Mouse (Mus musculus) heart, postnatal 0 days (tissue): Measurements from ENCODE around the gene Rsf1. TPM values are rescaled to one million over a fixed set of nuclear protein-coding genes. Genes with fewer than 3 reads are reported as not detected.

Source experiments
- ATAC-seq: fragments of 200-750 bp; cut with Nextera tagmentation; 2 replicates; pipeline ENCODE4 v1.8.0; 2017; ENCODE audit warnings: low read depth, moderate number of reproducible peaks, moderate library complexity; ENCODE audit not compliant: insufficient read depth
- DNase-seq: peaks from one replicate; pipeline ENCODE4 v3.0.0-alpha.2; 2016; ENCODE audit warnings: low spot score
- H3K27ac ChIP-seq: fragments of 300-500 bp; sonication (generic); 2 replicates; pipeline ENCODE4 v1.5.1; 2014; ENCODE audit warnings: low read depth, mild to moderate bottlenecking
- H3K27me3 ChIP-seq: fragments of 300-500 bp; sonication (generic); 2 replicates; pipeline ENCODE4 v1.6.1; 2014; ENCODE audit warnings: low read length, mixed read lengths; ENCODE audit not compliant: control insufficient read depth, insufficient read depth
- H3K36me3 ChIP-seq: fragments of 300-500 bp; sonication (generic); replicated peaks from 2 replicates; pipeline ENCODE4 v1.6.1; 2014; ENCODE audit warnings: low read length, mixed read lengths; ENCODE audit not compliant: control insufficient read depth, insufficient read depth
- H3K4me1 ChIP-seq: fragments of 300-500 bp; sonication (generic); 2 replicates; pipeline ENCODE4 v1.6.1; 2014; ENCODE audit warnings: antibody characterized with exemption; ENCODE audit not compliant: control insufficient read depth, insufficient read depth
- H3K4me2 ChIP-seq: fragments of 300-500 bp; sonication (generic); 2 replicates; pipeline ENCODE4 v1.6.1; 2014; ENCODE audit warnings: low read depth, mild to moderate bottlenecking, low read length, moderate library complexity
- H3K4me3 ChIP-seq: fragments of 300-500 bp; sonication (generic); 2 replicates; pipeline ENCODE4 v1.5.1; 2014; ENCODE audit warnings: low read depth, low read length
- H3K9ac ChIP-seq: fragments of 300-500 bp; sonication (generic); replicated peaks from 2 replicates; pipeline ENCODE4 v1.6.1; 2014; ENCODE audit warnings: low read depth, low read length, mixed read lengths
- H3K9me3 ChIP-seq: fragments of 300-500 bp; sonication (generic); replicated peaks from 2 replicates; pipeline ENCODE4 v1.6.1; 2016; ENCODE audit warnings: low read length; ENCODE audit not compliant: control insufficient read depth
- CTCF ChIP-seq: IDR thresholded peaks from 2 replicates; pipeline ENCODE4 v1.5.1; 2016; ENCODE audit warnings: antibody characterized with exemption, control low read depth, low read depth
- EP300 ChIP-seq: IDR thresholded peaks from 2 replicates; pipeline ENCODE4 v1.6.1; 2016; ENCODE audit warnings: antibody characterized with exemption, low read depth
- WGBS: fragments of 180-500 bp; shearing (Covaris S2); extraction: QIAGEN DNeasy Blood & Tissue Kit; methylation state at CpG from one replicate; pipeline ENCODE4 v1.1.7; 2014; 5-methylcytosine and 5-hydroxymethylcytosine counted together
- polyA plus RNA-seq: library from polyadenylated mRNA; unstranded; fragments of >200 nt; fragmentation: Nextera tagmentation; extraction: Ambion mirVana; gene quantifications from 2 replicates; pipeline ENCODE4 v1.2.1, GENCODE M21; 2015
- total RNA-seq: library from RNA; depleted of rRNA; stranded (reverse); fragments of >200 nt; gene quantifications from 2 replicates; pipeline ENCODE4 v1.2.3, GENCODE M21; 2014; ENCODE audit warnings: low replicate concordance

Gene Rsf1
- total and polyA plus RNA-seq, 2 experiments from 2014 or later = 7.6 to 10.6 TPM

GRCm38 (mm10) chr7:97679239-97679638 lies 99.5 kb downstream of the Rsf1 start:
- H3K27me3 ChIP-seq = no peaks in the 10 kb centered on the region
- DNase-seq = peak; percentile 53
- WGBS = 29% methylated on average over 1 of the region's 1 CpGs
- H3K9ac ChIP-seq = no peak overlapping the region
- no peaks in the 10 kb centered on the region for H3K4me1 ChIP-seq
- H3K9me3 ChIP-seq = no peaks in the 10 kb centered on the region
- H3K4me3 ChIP-seq = no peak overlapping the region
- no peak for ATAC-seq
- peaks cover 62% of the 10 kb centered on the region for H3K36me3 ChIP-seq
- H3K4me2 ChIP-seq = no peak overlapping the region
- H3K27ac ChIP-seq = no peak overlapping the region
- TF ChIP-seq CTCF (peak; percentile 45), EP300 (no peak)

GRCm38 (mm10) chr7:97687831-97688230 lies 108.1 kb downstream of the Rsf1 start:
- Histone ChIP-seq H3K9me3 (no peaks in the 10 kb centered on the region), H3K36me3 (peaks cover 36% of the 10 kb centered on the region), H3K27me3 (no peaks in the 10 kb centered on the region), H3K9ac (no peak overlapping the region), H3K4me2 (no peak overlapping the region), H3K27ac (no peak overlapping the region), H3K4me3 (no peak overlapping the region), H3K4me1 (no peaks in the 10 kb centered on the region)
- ATAC-seq = no peak
- DNase-seq = no peak
- TF ChIP-seq EP300 (no peak), CTCF (no peak)
- 80% methylated on average over 2 of the region's 2 CpGs for WGBS

DNA sequence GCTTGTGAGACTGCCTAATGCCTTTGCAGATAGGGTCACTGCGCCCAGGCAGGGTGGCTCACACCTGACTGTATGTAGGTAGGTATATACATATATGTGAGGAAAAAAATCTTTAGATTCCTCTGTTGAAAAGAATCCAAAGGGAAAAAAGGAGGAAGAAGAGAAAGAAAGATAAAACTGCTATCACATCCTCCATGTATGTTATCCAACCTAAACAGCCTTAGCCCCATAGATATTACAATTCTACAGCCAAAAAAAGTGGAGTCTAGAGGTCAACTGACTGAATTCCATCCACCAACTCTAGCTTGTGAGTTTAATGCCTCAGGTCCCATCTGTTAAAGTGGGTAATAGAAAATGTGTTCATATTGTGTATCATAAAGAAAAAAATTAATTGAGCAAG lies 115.8 kb downstream of the Rsf1 start:
- Histone ChIP-seq H3K27me3 (no peaks in the 10 kb centered on the region), H3K9ac (no peak overlapping the region), H3K9me3 (no peaks in the 10 kb centered on the region), H3K27ac (no peak overlapping the region), H3K4me1 (peaks cover 10% of the 10 kb centered on the region; the same call in 1 of the 2 replicates), H3K36me3 (no peaks in the 10 kb centered on the region; the same call in 1 of the 2 replicates), H3K4me2 (no peak overlapping the region), H3K4me3 (no peak overlapping the region)
- no peak for TF ChIP-seq EP300
- no peak for TF ChIP-seq CTCF
- DNase-seq = no peak
- no peak for ATAC-seq
- WGBS = 91% methylated on average over 1 of the region's 1 CpGs

GRCm38 (mm10) chr7:97696133-97696505 lies 116.4 kb downstream of the Rsf1 start:
- TF ChIP-seq EP300 (no peak), CTCF (no peak)
- H3K27ac ChIP-seq = peak overlapping the region; percentile 75
- DNase-seq = no peak

GRCm38 (mm10) chr7:97696506-97697254 lies 117.0 kb downstream of the Rsf1 start, which contains the start of gene Clns1a:
Gene Clns1a, plus strand, starts transcription at chr7:97696634.
- under 1% methylated on average over 63 of the region's 63 CpGs for WGBS
- H3K4me2 ChIP-seq = peak within 1 kb of the TSS; percentile 78
- H3K4me3 ChIP-seq = peak within 1 kb of the TSS; percentile 96
- H3K36me3 ChIP-seq = no peaks in the 10 kb centered on the region; the same call in 1 of the 2 replicates
- no peaks in the 10 kb centered on the region for H3K9me3 ChIP-seq
- peak; percentile 93 for DNase-seq
- H3K27me3 ChIP-seq = no peaks in the 10 kb centered on the region
- peaks cover 10% of the 10 kb centered on the region; the same call in 1 of the 2 replicates for H3K4me1 ChIP-seq
- ATAC-seq = peak; percentile 97
- peak within 1 kb of the TSS; percentile 75 for H3K27ac ChIP-seq
- H3K9ac ChIP-seq = peak within 1 kb of the TSS; percentile 88
- peak; percentile 69; the same call in 1 of the 2 replicates for TF ChIP-seq EP300
- no peak for TF ChIP-seq CTCF

More at GRCm38 (mm10) chr7:97696133-97696505, 116.4 kb downstream of the Rsf1 start:
- 38% methylated on average over 19 of the region's 19 CpGs for WGBS
- Histone ChIP-seq H3K4me1 (peaks cover 10% of the 10 kb centered on the region; the same call in 1 of the 2 replicates), H3K9ac (peak overlapping the region; percentile 88; the same call in 1 of the 2 replicates), H3K9me3 (no peaks in the 10 kb centered on the region), H3K27me3 (no peaks in the 10 kb centered on the region), H3K4me3 (peak overlapping the region; percentile 96), H3K36me3 (no peaks in the 10 kb centered on the region; the same call in 1 of the 2 replicates), H3K4me2 (peak overlapping the region; percentile 78)
- ATAC-seq = peak; percentile 47; the same call in 1 of the 2 replicates

GRCm38 (mm10) chr7:97700173-97700572 lies 120.5 kb downstream of the Rsf1 start:
- no peaks in the 10 kb centered on the region for H3K27me3 ChIP-seq
- H3K36me3 ChIP-seq = no peaks in the 10 kb centered on the region; the same call in 1 of the 2 replicates
- H3K9me3 ChIP-seq = no peaks in the 10 kb centered on the region
- DNase-seq (no peak), ATAC-seq (no peak)
- H3K9ac ChIP-seq = no peak overlapping the region
- H3K4me3 ChIP-seq = no peak overlapping the region
- no peak overlapping the region for H3K27ac ChIP-seq
- H3K4me2 ChIP-seq = no peak overlapping the region
- H3K4me1 ChIP-seq = peaks cover 10% of the 10 kb centered on the region; the same call in 1 of the 2 replicates
- TF ChIP-seq EP300 = no peak
- no peak for TF ChIP-seq CTCF
- WGBS = 92% methylated on average over 4 of the region's 4 CpGs
